Comparison of ENCODE assay signal across 21 mouse cellular contexts in genomic region chr1:157022456-157023435, GRCm38 (mm10).
A peak's percentile ranks its signal among the peaks of the same experiment; 100 is the strongest.
DNase-seq lines count a peak whose midpoint lies in the region; ATAC-seq and TF ChIP-seq lines count a peak whose summit lies in the region.
"Had no signal": no experiment of that assay in that cellular context is flagged by ENCODE, and none has a peak within 500 bp of the region (broad histone marks: within the 10 kb centered on the region; RNA-seq: fewer than 3 reads in every experiment).

No protein-coding gene starts in this region.

- no peaks in the 10 kb centered on the region for H3K9me3 ChIP-seq in forebrain, embryonic 14.5 days (replicated peaks; ENCODE audit: control insufficient read depth, low read length)
- no peaks in the 10 kb centered on the region for H3K9me3 ChIP-seq in forebrain, embryonic 13.5 days (replicated peaks)
- no peaks in the 10 kb centered on the region for H3K9me3 ChIP-seq in midbrain, embryonic 10.5 days (replicated peaks)
- H3K9me3 ChIP-seq in midbrain, postnatal 0 days (ENCODE audit: low read length), result no peaks in the 10 kb centered on the region
- H3K9me3 ChIP-seq in midbrain, embryonic 15.5 days, result no peaks in the 10 kb centered on the region
- H3K9me3 ChIP-seq: heart, embryonic 13.5 days had no signal

- no peak overlapping the region for H3K4me3 ChIP-seq in forebrain, embryonic 14.5 days (ENCODE audit: low read depth, low read length)
- H3K4me3 ChIP-seq in forebrain, embryonic 13.5 days, result no peak overlapping the region
- no peak overlapping the region for H3K4me3 ChIP-seq in midbrain, embryonic 10.5 days
- H3K4me3 ChIP-seq in midbrain, postnatal 0 days (ENCODE audit: low read depth, low read length), result no peak overlapping the region
- no peak overlapping the region for H3K4me3 ChIP-seq in midbrain, embryonic 15.5 days
- H3K4me3 ChIP-seq: heart, embryonic 13.5 days had no signal

- ATAC-seq in forebrain, embryonic 14.5 days, result no peak
- no peak for ATAC-seq in forebrain, embryonic 13.5 days
- ATAC-seq in midbrain, postnatal 0 days (ENCODE audit: low FRiP score), result no peak
- ATAC-seq in midbrain, embryonic 15.5 days (replicated peaks), result no peak
- ATAC-seq: hindbrain, embryonic 16.5 days; intestine, embryonic 16.5 days; midbrain, embryonic 16.5 days had no signal

- 81% methylated on average over 12 of the region's 12 CpGs for WGBS in forebrain, embryonic 14.5 days
- WGBS in forebrain, embryonic 13.5 days, result 76% methylated on average over 12 of the region's 12 CpGs
- 82% methylated on average over 12 of the region's 12 CpGs for whole genome bisulfite sequencing in midbrain, embryonic 10.5 days
- WGBS in midbrain, postnatal 0 days, result 75% methylated on average over 12 of the region's 12 CpGs
- 67% methylated on average over 12 of the region's 12 CpGs for WGBS in midbrain, embryonic 15.5 days

- no peaks in the 10 kb centered on the region for H3K36me3 ChIP-seq in forebrain, embryonic 14.5 days (ENCODE audit: control insufficient read depth, insufficient read depth, low read length)
- no peaks in the 10 kb centered on the region for H3K36me3 ChIP-seq in forebrain, embryonic 13.5 days (ENCODE audit: poor library complexity, severe bottlenecking)
- H3K36me3 ChIP-seq in midbrain, embryonic 10.5 days, result no peaks in the 10 kb centered on the region
- H3K36me3 ChIP-seq in midbrain, postnatal 0 days (ENCODE audit: insufficient read depth, low read length), result no peaks in the 10 kb centered on the region
- no peaks in the 10 kb centered on the region for H3K36me3 ChIP-seq in midbrain, embryonic 15.5 days (replicated peaks)
- H3K36me3 ChIP-seq: heart, embryonic 13.5 days had no signal

- no peaks in the 10 kb centered on the region for H3K4me1 ChIP-seq in forebrain, embryonic 14.5 days (ENCODE audit: control insufficient read depth, insufficient read depth, low read length)
- H3K4me1 ChIP-seq in forebrain, embryonic 13.5 days, result peaks cover 3% of the 10 kb centered on the region; the same call in 1 of the 2 replicates
- peaks cover 20% of the 10 kb centered on the region for H3K4me1 ChIP-seq in midbrain, embryonic 10.5 days
- H3K4me1 ChIP-seq in midbrain, postnatal 0 days (ENCODE audit: insufficient read depth, low read length), result no peaks in the 10 kb centered on the region
- no peaks in the 10 kb centered on the region for H3K4me1 ChIP-seq in midbrain, embryonic 15.5 days

- TF ChIP-seq CTCF in midbrain, postnatal 0 days (IDR thresholded peaks at IDR 0.05), result no peak

- no peak overlapping the region for H3K4me2 ChIP-seq in forebrain, embryonic 14.5 days (ENCODE audit: low read length)
- no peak overlapping the region for H3K4me2 ChIP-seq in forebrain, embryonic 13.5 days
- H3K4me2 ChIP-seq in midbrain, postnatal 0 days (ENCODE audit: low read depth, low read length, poor library complexity, severe bottlenecking), result no peak overlapping the region
- no peak overlapping the region for H3K4me2 ChIP-seq in midbrain, embryonic 15.5 days
- H3K4me2 ChIP-seq: heart, embryonic 13.5 days had no signal

- H3K27ac ChIP-seq in forebrain, embryonic 14.5 days (ENCODE audit: low read depth, low read length), result 0 out of 2 replicates have a peak overlapping the region, but pooled peaks have one; percentile 9
- no peak overlapping the region for H3K27ac ChIP-seq in forebrain, embryonic 13.5 days
- H3K27ac ChIP-seq in midbrain, embryonic 10.5 days (replicated peaks), result 0 out of 2 replicates have a peak overlapping the region, but pooled peaks have one; percentile 28
- H3K27ac ChIP-seq in midbrain, postnatal 0 days (ENCODE audit: low read depth, low read length), result no peak overlapping the region
- no peak overlapping the region for H3K27ac ChIP-seq in midbrain, embryonic 15.5 days
- H3K27ac ChIP-seq: heart, embryonic 13.5 days had no signal

- DNase-seq in forebrain, embryonic 14.5 days (ENCODE audit: low spot score), result no peak
- DNase-seq in midbrain, embryonic 10.5 days (ENCODE audit: low spot score), result no peak
- DNase-seq in midbrain, postnatal 0 days (ENCODE audit: low spot score), result no peak
- peak; percentile 23 for DNase-seq in thymus, postnatal 0 days (ENCODE audit: low spot score)
- DNase-seq in thymus, adult 18-20 months, result no peak
- no peak for DNase-seq in urinary bladder, postnatal 36 days (ENCODE audit: low spot score in 2 of 2)
- DNase-seq: cerebellum, adult 2 months; gastrocnemius, postnatal 10 days; heart, adult 18-20 months; heart, postnatal 36 days; kidney, postnatal 10 days; liver; lung, adult 18-20 months; lung, postnatal 14 days; right cerebral cortex, postnatal 25 days had no signal

- no peaks in the 10 kb centered on the region for H3K27me3 ChIP-seq in forebrain, embryonic 14.5 days (replicated peaks; ENCODE audit: control insufficient read depth, insufficient read depth, low read length)
- no peaks in the 10 kb centered on the region for H3K27me3 ChIP-seq in forebrain, embryonic 13.5 days
- no peaks in the 10 kb centered on the region for H3K27me3 ChIP-seq in midbrain, embryonic 10.5 days (ENCODE audit: low read depth, poor library complexity, severe bottlenecking)
- H3K27me3 ChIP-seq in midbrain, postnatal 0 days (ENCODE audit: insufficient read depth, low read length), result no peaks in the 10 kb centered on the region
- no peaks in the 10 kb centered on the region for H3K27me3 ChIP-seq in midbrain, embryonic 15.5 days (replicated peaks)
- H3K27me3 ChIP-seq: heart, embryonic 13.5 days had no signal

- H3K9ac ChIP-seq in forebrain, embryonic 14.5 days (ENCODE audit: low read length), result no peak overlapping the region
- H3K9ac ChIP-seq in forebrain, embryonic 13.5 days, result no peak overlapping the region
- no peak overlapping the region for H3K9ac ChIP-seq in midbrain, postnatal 0 days (replicated peaks; ENCODE audit: low read length, poor library complexity, severe bottlenecking)
- no peak overlapping the region for H3K9ac ChIP-seq in midbrain, embryonic 15.5 days
- H3K9ac ChIP-seq: heart, embryonic 13.5 days had no signal

Comparison
In these comparisons a context has a peak if more than half of its experiments do, and no peak if none do; other contexts are left out.
1. H3K27ac ChIP-seq: peak in forebrain, embryonic 14.5 days (single experiment) and midbrain, embryonic 10.5 days (single experiment); none in forebrain, embryonic 13.5 days (single experiment), midbrain, postnatal 0 days (single experiment) and midbrain, embryonic 15.5 days (single experiment).